In genomic region chr6:72552171-72553078, GRCm38 (mm10) we compare ENCODE assay signal across 8 mouse cellular contexts. TPM values are rescaled to one million over a fixed set of nuclear protein-coding genes. Genes with fewer than 3 reads are reported as not detected.
DNase-seq lines count a peak whose midpoint lies in the region; ATAC-seq and TF ChIP-seq lines count a peak whose summit lies in the region.

No protein-coding gene starts in this region.

- peak; percentile 76 for ATAC-seq in granulocyte monocyte progenitor cell, adult 5-6 weeks (replicated peaks; ENCODE audit: poor library complexity, severe bottlenecking)
- peak; percentile 91 for ATAC-seq in intestine, embryonic 15.5 days
- peak; percentile 80 for ATAC-seq in midbrain, postnatal 0 days (ENCODE audit: low FRiP score)
- ATAC-seq in stomach, embryonic 16.5 days (ENCODE audit: insufficient read depth, low FRiP score): peak; percentile 91

- DNase-seq in urinary bladder, postnatal 14 days (ENCODE audit: low spot score): peak; percentile 76
- no peak for DNase-seq in urinary bladder, adult 2 months (ENCODE audit: low spot score)
- DNase-seq in embryo, embryonic 10.5 days (ENCODE audit: low spot score): peak; percentile 86
- DNase-seq in liver, adult 2 months (ENCODE audit: extremely low read depth, low read depth, low spot score): peak; percentile 54
- DNase-seq in midbrain, postnatal 0 days (ENCODE audit: low spot score): peak; percentile 64

- TF ChIP-seq POLR2A in liver, adult 2 months (IDR thresholded peaks at IDR 0.05; ENCODE audit: extremely low read depth, insufficient read depth, low read length): no peak

- H3K79me2 ChIP-seq in liver, adult 2 months (ENCODE audit: control insufficient read depth, insufficient read depth, low read length): no peaks in the 10 kb centered on the region

- H3K9me3 ChIP-seq in intestine, embryonic 15.5 days: no peaks in the 10 kb centered on the region
- H3K9me3 ChIP-seq in midbrain, postnatal 0 days (ENCODE audit: low read length): no peaks in the 10 kb centered on the region
- H3K9me3 ChIP-seq in stomach, embryonic 16.5 days (replicated peaks; ENCODE audit: control insufficient read depth, low read length): no peaks in the 10 kb centered on the region

- peak overlapping the region; percentile 30 for H3K4me3 ChIP-seq in intestine, embryonic 15.5 days (replicated peaks)
- H3K4me3 ChIP-seq in liver, adult 2 months (ENCODE audit: insufficient read depth, low read depth, low read length): peak overlapping the region; percentile 45
- H3K4me3 ChIP-seq in midbrain, postnatal 0 days (ENCODE audit: low read depth, low read length): peak overlapping the region; percentile 37
- peak overlapping the region; percentile 47 for H3K4me3 ChIP-seq in stomach, embryonic 16.5 days (replicated peaks; ENCODE audit: low read length)

- peak overlapping the region; percentile 71 for H3K4me2 ChIP-seq in intestine, embryonic 15.5 days (replicated peaks)
- H3K4me2 ChIP-seq in midbrain, postnatal 0 days (ENCODE audit: low read depth, low read length, poor library complexity, severe bottlenecking): peak overlapping the region; percentile 66
- peak overlapping the region; percentile 65 for H3K4me2 ChIP-seq in stomach, embryonic 16.5 days (ENCODE audit: low read depth, low read length)

- peaks cover 35% of the 10 kb centered on the region for H3K4me1 ChIP-seq in intestine, embryonic 15.5 days (replicated peaks)
- H3K4me1 ChIP-seq in liver, adult 2 months (ENCODE audit: control insufficient read depth, insufficient read depth, low read length): no peaks in the 10 kb centered on the region
- H3K4me1 ChIP-seq in midbrain, postnatal 0 days (ENCODE audit: insufficient read depth, low read length): 0 out of 2 replicates have a peak, but pooled peaks cover 8% of the 10 kb centered on the region
- 0 out of 2 replicates have a peak, but pooled peaks cover 11% of the 10 kb centered on the region for H3K4me1 ChIP-seq in stomach, embryonic 16.5 days (ENCODE audit: control insufficient read depth, insufficient read depth, low read length)

- H3K9ac ChIP-seq in intestine, embryonic 15.5 days: peak overlapping the region; percentile 51
- H3K9ac ChIP-seq in liver, adult 2 months (ENCODE audit: low read depth, low read length): peak overlapping the region; percentile 44
- H3K9ac ChIP-seq in midbrain, postnatal 0 days (replicated peaks; ENCODE audit: low read length, poor library complexity, severe bottlenecking): peak overlapping the region; percentile 50
- H3K9ac ChIP-seq in stomach, embryonic 16.5 days (ENCODE audit: low read length): peak overlapping the region; percentile 66

- no peak for TF ChIP-seq CTCF in liver, adult 2 months (IDR thresholded peaks at IDR 0.05; ENCODE audit: low read depth, low read length)
- peak; percentile 18 for TF ChIP-seq CTCF in midbrain, postnatal 0 days (IDR thresholded peaks at IDR 0.05)

- WGBS in intestine, embryonic 15.5 days: 12% methylated on average over 27 of the region's 27 CpGs
- 33% methylated on average over 27 of the region's 27 CpGs for WGBS in liver, adult 2 months
- 15% methylated on average over 27 of the region's 27 CpGs for WGBS in midbrain, postnatal 0 days
- WGBS in stomach, embryonic 16.5 days: 14% methylated on average over 27 of the region's 27 CpGs

- H3K27ac ChIP-seq in intestine, embryonic 15.5 days: peak overlapping the region; percentile 86
- peak overlapping the region; percentile 45 for H3K27ac ChIP-seq in liver, adult 2 months (replicated peaks; ENCODE audit: insufficient read depth, low read depth, low read length)
- H3K27ac ChIP-seq in midbrain, postnatal 0 days (ENCODE audit: low read depth, low read length): peak overlapping the region; percentile 74
- H3K27ac ChIP-seq in stomach, embryonic 16.5 days (ENCODE audit: low read length): peak overlapping the region; percentile 94

- H3K27me3 ChIP-seq in intestine, embryonic 15.5 days (replicated peaks): no peaks in the 10 kb centered on the region
- no peaks in the 10 kb centered on the region for H3K27me3 ChIP-seq in liver, adult 2 months (ENCODE audit: control insufficient read depth, insufficient read depth, low read length)
- H3K27me3 ChIP-seq in midbrain, postnatal 0 days (ENCODE audit: insufficient read depth, low read length): no peaks in the 10 kb centered on the region
- no peaks in the 10 kb centered on the region for H3K27me3 ChIP-seq in stomach, embryonic 16.5 days (ENCODE audit: control insufficient read depth, insufficient read depth, low read length)

- no peaks in the 10 kb centered on the region for H3K36me3 ChIP-seq in intestine, embryonic 15.5 days
- H3K36me3 ChIP-seq in liver, adult 2 months (ENCODE audit: control insufficient read depth, insufficient read depth, low read length): no peaks in the 10 kb centered on the region
- no peaks in the 10 kb centered on the region for H3K36me3 ChIP-seq in midbrain, postnatal 0 days (ENCODE audit: insufficient read depth, low read length)
- no peaks in the 10 kb centered on the region for H3K36me3 ChIP-seq in stomach, embryonic 16.5 days (ENCODE audit: control insufficient read depth, insufficient read depth, low read length)

RNA-seq across cellular contexts. Expression of gene Capg, which starts 8.2 kb away (rescaled TPM):
- 115 and 129 TPM in 2 replicates for polyA plus RNA-seq in urinary bladder, adult 2 months (2012; rRNA removed)
- 32.4 and 69.3 TPM in 2 replicates for total RNA-seq in granulocyte monocyte progenitor cell, adult 5-6 weeks (2014; fragmentation: Nextera tagmentation)
- total RNA-seq in granulocyte monocyte progenitor cell, adult 5-6 weeks (2017): 52.4 and 56.6 TPM in 2 replicates
- polyA plus RNA-seq in intestine, embryonic 15.5 days (2015; fragmentation: Nextera tagmentation; extraction: Ambion mirVana): 33.5 and 36.0 TPM in 2 replicates
- 3.9 and 4.3 TPM in 2 replicates for total RNA-seq in liver, adult 2 months (2014; rRNA removed)
- polyA plus RNA-seq in liver, adult 2 months (2012; rRNA removed): 2.2 and 2.8 TPM in 2 replicates
- total RNA-seq in midbrain, postnatal 0 days (2014; rRNA removed): 6.7 and 12.2 TPM in 2 replicates
- polyA plus RNA-seq in midbrain, postnatal 0 days (2015; fragmentation: Nextera tagmentation; extraction: Ambion mirVana): 6.3 and 8.0 TPM in 2 replicates
- polyA plus RNA-seq in stomach, embryonic 16.5 days (2015; fragmentation: Nextera tagmentation; extraction: Ambion mirVana): 142 and 180 TPM in 2 replicates

RNA-seq across cellular contexts. Expression of gene Sh2d6, which starts 30.9 kb away (rescaled TPM):
- polyA plus RNA-seq in urinary bladder, adult 2 months (2012; rRNA removed): 2.2 and 2.8 TPM in 2 replicates
- not detected in 2 replicates for total RNA-seq in granulocyte monocyte progenitor cell, adult 5-6 weeks (2014; fragmentation: Nextera tagmentation)
- total RNA-seq in granulocyte monocyte progenitor cell, adult 5-6 weeks (2017): 0.26 and 0.62 TPM in 2 replicates
- 0.16 TPM in 1 of 2 replicates, not detected in the other for polyA plus RNA-seq in intestine, embryonic 15.5 days (2015; fragmentation: Nextera tagmentation; extraction: Ambion mirVana)
- not detected in 2 replicates for total RNA-seq in liver, adult 2 months (2014; rRNA removed)
- not detected in 2 replicates for polyA plus RNA-seq in liver, adult 2 months (2012; rRNA removed)
- total RNA-seq in midbrain, postnatal 0 days (2014; rRNA removed): 0.28 TPM in 1 of 2 replicates, not detected in the other
- polyA plus RNA-seq in midbrain, postnatal 0 days (2015; fragmentation: Nextera tagmentation; extraction: Ambion mirVana): 0.25 and 0.48 TPM in 2 replicates
- 0.21 and 0.24 TPM in 2 replicates for polyA plus RNA-seq in stomach, embryonic 16.5 days (2015; fragmentation: Nextera tagmentation; extraction: Ambion mirVana)

RNA-seq across cellular contexts. Expression of gene Elmod3, which starts 45.8 kb away (rescaled TPM):
- 18.4 and 19.1 TPM in 2 replicates for polyA plus RNA-seq in urinary bladder, adult 2 months (2012; rRNA removed)
- 12.6 and 14.0 TPM in 2 replicates for total RNA-seq in granulocyte monocyte progenitor cell, adult 5-6 weeks (2014; fragmentation: Nextera tagmentation)
- 7.4 and 16.3 TPM in 2 replicates for total RNA-seq in granulocyte monocyte progenitor cell, adult 5-6 weeks (2017)
- 13.9 and 14.3 TPM in 2 replicates for polyA plus RNA-seq in intestine, embryonic 15.5 days (2015; fragmentation: Nextera tagmentation; extraction: Ambion mirVana)
- total RNA-seq in liver, adult 2 months (2014; rRNA removed): 7.6 and 9.5 TPM in 2 replicates
- polyA plus RNA-seq in liver, adult 2 months (2012; rRNA removed): 14.7 and 16.0 TPM in 2 replicates
- 12.5 and 18.3 TPM in 2 replicates for total RNA-seq in midbrain, postnatal 0 days (2014; rRNA removed)
- polyA plus RNA-seq in midbrain, postnatal 0 days (2015; fragmentation: Nextera tagmentation; extraction: Ambion mirVana): 16.0 and 17.9 TPM in 2 replicates
- 18.1 and 19.6 TPM in 2 replicates for polyA plus RNA-seq in stomach, embryonic 16.5 days (2015; fragmentation: Nextera tagmentation; extraction: Ambion mirVana)

RNA-seq across cellular contexts. Expression of gene Retsat, which starts 45.9 kb away (rescaled TPM):
- polyA plus RNA-seq in urinary bladder, adult 2 months (2012; rRNA removed): 19.6 and 22.7 TPM in 2 replicates
- 17.7 and 20.8 TPM in 2 replicates for total RNA-seq in granulocyte monocyte progenitor cell, adult 5-6 weeks (2014; fragmentation: Nextera tagmentation)
- 28.0 and 32.0 TPM in 2 replicates for total RNA-seq in granulocyte monocyte progenitor cell, adult 5-6 weeks (2017)
- polyA plus RNA-seq in intestine, embryonic 15.5 days (2015; fragmentation: Nextera tagmentation; extraction: Ambion mirVana): 29.7 and 31.6 TPM in 2 replicates
- total RNA-seq in liver, adult 2 months (2014; rRNA removed): 151 and 180 TPM in 2 replicates
- 303 and 340 TPM in 2 replicates for polyA plus RNA-seq in liver, adult 2 months (2012; rRNA removed)
- total RNA-seq in midbrain, postnatal 0 days (2014; rRNA removed): 4.4 and 4.5 TPM in 2 replicates
- polyA plus RNA-seq in midbrain, postnatal 0 days (2015; fragmentation: Nextera tagmentation; extraction: Ambion mirVana): 6.8 and 7.5 TPM in 2 replicates
- 29.6 and 32.7 TPM in 2 replicates for polyA plus RNA-seq in stomach, embryonic 16.5 days (2015; fragmentation: Nextera tagmentation; extraction: Ambion mirVana)
